Mouse (Mus musculus): ENCODE measurements around the gene Dact2. TPM values are rescaled to one million over a fixed set of nuclear protein-coding genes. Genes with fewer than 3 reads are reported as not detected.

The Dact2 gene
- polyA plus RNA-seq (2015; fragmentation: Nextera tagmentation; extraction: Ambion mirVana) = 4.5 and 5.1 TPM in 2 replicates

DNA sequence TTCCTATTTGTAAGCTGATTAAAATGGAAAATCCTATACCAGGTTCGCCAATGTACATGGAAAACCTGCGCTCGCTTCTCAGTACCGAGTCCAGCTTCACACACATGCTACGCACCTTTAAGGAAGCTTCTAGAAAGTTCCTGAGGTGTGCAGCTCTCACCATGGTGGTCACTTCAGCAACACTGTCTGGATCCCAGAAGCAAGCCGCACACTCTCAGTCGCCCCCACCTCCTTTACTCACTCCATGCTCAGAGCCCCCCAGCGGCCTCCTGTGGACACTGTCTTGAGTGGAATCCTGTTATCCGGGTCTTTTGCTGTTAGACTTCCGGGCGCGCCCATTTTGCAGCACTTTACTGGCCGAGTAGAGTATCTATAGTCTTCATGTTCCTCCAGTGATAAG is at the start of gene Dact2:
Gene Dact2 (minus strand): TSS at position 244 of the 400 bp plus-strand sequence.
- H3K4me2 ChIP-seq (ENCODE audit: low read depth, low read length) = peak within 1 kb of the TSS; percentile 78
- H3K36me3 ChIP-seq (ENCODE audit: control insufficient read depth, insufficient read depth, low read length) = no peaks in the 10 kb centered on the region
- H3K9me3 ChIP-seq (ENCODE audit: control insufficient read depth, low read length) = no peaks in the 10 kb centered on the region
- peak within 1 kb of the TSS; percentile 90 for H3K9ac ChIP-seq (ENCODE audit: low read depth, low read length)
- WGBS = 30% methylated on average over 13 of the region's 13 CpGs
- H3K27ac ChIP-seq (ENCODE audit: low read length) = peak within 1 kb of the TSS; percentile 93
- H3K4me1 ChIP-seq (ENCODE audit: control insufficient read depth, insufficient read depth, low read length) = peaks cover 21% of the 10 kb centered on the region
- H3K4me3 ChIP-seq (ENCODE audit: low read length) = peak within 1 kb of the TSS; percentile 76
- ATAC-seq = peak; percentile 27
- peaks cover 7% of the 10 kb centered on the region for H3K27me3 ChIP-seq (replicated peaks; ENCODE audit: control insufficient read depth, insufficient read depth, low read length)

DNA sequence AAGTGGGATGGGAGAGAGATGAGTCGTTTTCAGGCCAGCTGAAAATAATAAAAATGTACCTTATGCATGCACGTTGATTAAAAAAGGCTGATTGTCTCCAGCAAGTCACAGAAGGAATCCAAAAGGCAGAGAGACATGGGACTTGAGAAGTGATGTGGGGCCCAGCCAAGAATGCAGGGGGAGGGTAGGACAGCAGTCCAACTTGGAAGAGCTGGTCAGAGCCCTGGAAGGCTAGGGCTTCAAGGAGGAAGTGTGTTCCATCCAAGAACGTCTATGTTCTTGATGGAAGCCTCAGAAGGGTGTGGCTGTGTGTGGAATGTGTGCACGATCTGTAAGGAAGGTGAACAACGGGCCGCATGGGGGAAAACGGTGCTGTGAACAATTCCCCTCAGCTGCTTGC is 48.4 kb upstream of the Dact2 start:
- H3K9me3 ChIP-seq (ENCODE audit: control insufficient read depth, low read length) = no peaks in the 10 kb centered on the region
- H3K4me1 ChIP-seq (ENCODE audit: control insufficient read depth, insufficient read depth, low read length) = peaks cover 29% of the 10 kb centered on the region
- no peak overlapping the region for H3K4me2 ChIP-seq (ENCODE audit: low read depth, low read length)
- 46% methylated on average over 7 of the region's 7 CpGs for WGBS
- ATAC-seq = peak; percentile 41; the same call in 1 of the 2 replicates
- no peaks in the 10 kb centered on the region for H3K27me3 ChIP-seq (replicated peaks; ENCODE audit: control insufficient read depth, insufficient read depth, low read length)
- H3K9ac ChIP-seq (ENCODE audit: low read depth, low read length) = no peak overlapping the region
- no peak overlapping the region for H3K4me3 ChIP-seq (ENCODE audit: low read length)
- H3K36me3 ChIP-seq (ENCODE audit: control insufficient read depth, insufficient read depth, low read length) = no peaks in the 10 kb centered on the region
- no peak overlapping the region for H3K27ac ChIP-seq (ENCODE audit: low read length)

DNA sequence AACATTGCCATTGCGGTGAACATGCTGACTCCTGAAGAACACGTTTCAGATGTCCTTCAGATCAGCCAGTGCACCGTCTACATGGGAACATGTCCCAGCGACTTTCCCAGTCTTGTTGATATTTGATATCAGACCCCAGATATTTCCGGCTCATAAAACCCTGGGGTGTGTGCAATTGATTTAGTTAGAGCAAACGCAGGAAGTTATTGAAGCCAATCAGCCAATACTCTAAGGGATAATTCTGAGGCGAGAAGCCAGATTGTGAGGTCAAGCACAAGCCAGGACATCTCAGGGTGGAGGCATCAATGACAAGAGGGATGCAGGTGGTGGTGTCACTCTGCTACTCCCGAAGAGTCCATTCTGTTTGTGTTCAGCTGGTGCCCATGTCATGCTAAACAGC is 46.3 kb upstream of the Dact2 start:
- no peak overlapping the region for H3K9ac ChIP-seq (ENCODE audit: low read depth, low read length)
- no peak for ATAC-seq
- no peak overlapping the region for H3K27ac ChIP-seq (ENCODE audit: low read length)
- no peak overlapping the region for H3K4me2 ChIP-seq (ENCODE audit: low read depth, low read length)
- WGBS = 66% methylated on average over 8 of the region's 8 CpGs
- H3K4me1 ChIP-seq (ENCODE audit: control insufficient read depth, insufficient read depth, low read length) = peaks cover 29% of the 10 kb centered on the region
- no peaks in the 10 kb centered on the region for H3K9me3 ChIP-seq (ENCODE audit: control insufficient read depth, low read length)
- H3K4me3 ChIP-seq (ENCODE audit: low read length) = no peak overlapping the region
- H3K36me3 ChIP-seq (ENCODE audit: control insufficient read depth, insufficient read depth, low read length) = no peaks in the 10 kb centered on the region
- H3K27me3 ChIP-seq (replicated peaks; ENCODE audit: control insufficient read depth, insufficient read depth, low read length) = no peaks in the 10 kb centered on the region

DNA sequence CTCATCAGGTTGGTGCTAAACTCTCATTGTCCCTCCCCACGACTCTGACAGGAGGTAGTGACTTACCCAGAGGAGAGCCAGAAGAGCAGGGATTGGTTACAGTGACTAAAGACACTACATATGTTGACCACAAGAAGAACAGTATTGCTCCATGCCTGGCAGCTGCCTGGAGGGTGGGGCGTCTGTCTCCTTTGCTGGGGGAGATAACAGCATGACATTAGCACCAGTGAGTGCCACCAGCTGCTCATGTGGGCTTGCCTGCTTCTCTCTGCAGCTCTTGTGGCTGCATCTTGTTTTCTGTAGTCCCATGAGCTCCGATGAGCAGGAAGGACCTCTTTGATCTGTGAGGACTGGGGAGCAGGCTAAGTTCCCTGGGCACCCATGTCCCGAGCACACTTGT is 45.5 kb upstream of the Dact2 start:
- Histone ChIP-seq H3K9ac (ENCODE audit: low read depth, low read length) (no peak overlapping the region), H3K9me3 (ENCODE audit: control insufficient read depth, low read length) (no peaks in the 10 kb centered on the region), H3K36me3 (ENCODE audit: control insufficient read depth, insufficient read depth, low read length) (no peaks in the 10 kb centered on the region), H3K4me1 (ENCODE audit: control insufficient read depth, insufficient read depth, low read length) (peaks cover 30% of the 10 kb centered on the region), H3K27ac (ENCODE audit: low read length) (no peak overlapping the region), H3K27me3 (replicated peaks; ENCODE audit: control insufficient read depth, insufficient read depth, low read length) (no peaks in the 10 kb centered on the region), H3K4me2 (ENCODE audit: low read depth, low read length) (no peak overlapping the region), H3K4me3 (ENCODE audit: low read length) (no peak overlapping the region)
- WGBS = 60% methylated on average over 4 of the region's 4 CpGs
- peak; percentile 55; the same call in 1 of the 2 replicates for ATAC-seq

DNA sequence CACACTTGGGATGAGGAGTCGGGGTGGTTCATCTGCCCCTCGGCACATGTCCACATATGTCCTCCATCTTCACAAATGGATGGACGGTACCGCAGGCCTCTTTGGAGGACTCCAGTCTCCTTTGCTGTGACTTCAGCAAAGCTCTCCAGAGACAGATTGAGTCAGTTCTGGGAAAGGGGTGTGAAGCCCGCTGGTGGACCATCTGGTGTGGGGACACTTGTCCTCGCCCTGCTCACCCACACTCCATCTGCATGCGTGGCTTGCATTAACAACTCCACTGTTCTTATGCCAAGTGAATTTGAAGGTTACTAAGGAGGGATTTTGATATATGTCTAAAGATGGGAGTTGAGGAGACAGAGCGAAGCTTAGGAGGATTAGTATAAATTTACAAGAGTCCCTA is 43.8 kb upstream of the Dact2 start:
- H3K4me3 ChIP-seq (ENCODE audit: low read length) = no peak overlapping the region
- H3K9ac ChIP-seq (ENCODE audit: low read depth, low read length) = no peak overlapping the region
- no peak overlapping the region for H3K4me2 ChIP-seq (ENCODE audit: low read depth, low read length)
- H3K27me3 ChIP-seq (replicated peaks; ENCODE audit: control insufficient read depth, insufficient read depth, low read length) = no peaks in the 10 kb centered on the region
- H3K9me3 ChIP-seq (ENCODE audit: control insufficient read depth, low read length) = no peaks in the 10 kb centered on the region
- H3K36me3 ChIP-seq (ENCODE audit: control insufficient read depth, insufficient read depth, low read length) = no peaks in the 10 kb centered on the region
- no peak overlapping the region for H3K27ac ChIP-seq (ENCODE audit: low read length)
- ATAC-seq = no peak
- 90% methylated on average over 8 of the region's 8 CpGs for WGBS
- H3K4me1 ChIP-seq (ENCODE audit: control insufficient read depth, insufficient read depth, low read length) = peaks cover 24% of the 10 kb centered on the region

DNA sequence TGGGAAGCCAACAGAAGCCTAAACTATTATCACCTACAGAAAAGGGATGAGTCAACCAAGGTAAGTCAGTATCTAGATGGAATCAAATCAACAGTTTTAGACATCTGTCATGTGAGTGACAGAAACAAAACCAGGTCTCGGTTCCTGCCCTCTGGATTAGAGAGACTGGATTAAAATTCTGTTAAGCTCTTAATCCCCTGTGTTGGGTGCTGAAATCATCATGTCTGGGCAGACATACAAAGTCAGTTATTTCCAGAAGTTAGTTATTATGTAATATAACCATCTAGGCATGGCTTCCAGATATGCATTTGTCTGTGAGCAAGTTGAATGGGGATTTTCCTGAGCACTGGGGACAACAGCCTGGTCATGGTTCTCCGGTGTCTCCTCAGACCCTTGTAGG is 42.2 kb upstream of the Dact2 start:
- no peak overlapping the region for H3K27ac ChIP-seq (ENCODE audit: low read length)
- WGBS = 91% methylated on average over 2 of the region's 2 CpGs
- no peak overlapping the region for H3K4me3 ChIP-seq (ENCODE audit: low read length)
- H3K27me3 ChIP-seq (replicated peaks; ENCODE audit: control insufficient read depth, insufficient read depth, low read length) = no peaks in the 10 kb centered on the region
- no peak for ATAC-seq
- H3K4me1 ChIP-seq (ENCODE audit: control insufficient read depth, insufficient read depth, low read length) = peaks cover 19% of the 10 kb centered on the region; the same call in 1 of the 2 replicates
- H3K9me3 ChIP-seq (ENCODE audit: control insufficient read depth, low read length) = no peaks in the 10 kb centered on the region
- H3K4me2 ChIP-seq (ENCODE audit: low read depth, low read length) = no peak overlapping the region
- no peaks in the 10 kb centered on the region for H3K36me3 ChIP-seq (ENCODE audit: control insufficient read depth, insufficient read depth, low read length)
- H3K9ac ChIP-seq (ENCODE audit: low read depth, low read length) = no peak overlapping the region

DNA sequence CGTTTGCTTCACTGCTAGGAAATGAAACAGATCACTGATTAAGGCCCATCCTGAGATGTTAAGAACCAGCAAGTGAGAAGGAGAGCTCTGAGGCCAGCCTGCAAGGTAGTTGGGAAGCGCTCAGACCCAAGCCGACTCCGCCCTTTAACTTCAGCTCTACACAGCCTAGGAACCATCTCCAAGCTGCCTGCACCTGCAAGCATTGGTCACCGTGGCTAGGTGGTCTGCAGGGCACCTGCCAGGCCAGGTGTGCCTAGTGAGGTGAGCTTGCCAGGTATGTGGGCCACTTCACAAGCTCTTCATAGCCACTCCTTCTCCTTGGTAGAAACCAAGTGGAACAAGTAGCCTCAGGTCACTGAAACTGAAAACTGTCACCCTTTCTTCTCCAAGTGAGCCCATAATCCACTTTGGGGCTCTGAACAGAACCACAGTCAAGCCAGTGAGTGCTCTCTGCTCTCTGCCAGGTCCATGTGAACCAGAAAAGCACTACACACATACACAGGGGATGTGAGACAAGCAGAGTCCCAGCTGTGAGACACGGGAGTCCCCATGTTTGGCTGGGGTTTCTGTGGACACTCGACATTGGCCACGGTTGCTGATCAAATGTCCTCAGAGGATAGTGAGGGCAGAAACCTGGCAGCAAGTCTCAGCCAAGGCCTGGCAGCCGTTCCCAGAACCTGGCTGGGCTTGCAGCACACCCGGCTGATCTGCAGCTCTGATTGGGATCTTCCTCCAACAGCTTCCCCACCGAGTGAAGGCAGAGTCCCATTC is 40.3 kb upstream of the Dact2 start:
- ATAC-seq = no peak
- Histone ChIP-seq H3K27ac (ENCODE audit: low read length) (peak overlapping the region; percentile 53; the same call in 1 of the 2 replicates), H3K4me3 (ENCODE audit: low read length) (no peak overlapping the region), H3K27me3 (replicated peaks; ENCODE audit: control insufficient read depth, insufficient read depth, low read length) (no peaks in the 10 kb centered on the region), H3K9ac (ENCODE audit: low read depth, low read length) (no peak overlapping the region), H3K4me1 (ENCODE audit: control insufficient read depth, insufficient read depth, low read length) (peaks cover 12% of the 10 kb centered on the region; the same call in 1 of the 2 replicates), H3K9me3 (ENCODE audit: control insufficient read depth, low read length) (no peaks in the 10 kb centered on the region), H3K4me2 (ENCODE audit: low read depth, low read length) (no peak overlapping the region), H3K36me3 (ENCODE audit: control insufficient read depth, insufficient read depth, low read length) (no peaks in the 10 kb centered on the region)
- WGBS = 58% methylated on average over 11 of the region's 11 CpGs

DNA sequence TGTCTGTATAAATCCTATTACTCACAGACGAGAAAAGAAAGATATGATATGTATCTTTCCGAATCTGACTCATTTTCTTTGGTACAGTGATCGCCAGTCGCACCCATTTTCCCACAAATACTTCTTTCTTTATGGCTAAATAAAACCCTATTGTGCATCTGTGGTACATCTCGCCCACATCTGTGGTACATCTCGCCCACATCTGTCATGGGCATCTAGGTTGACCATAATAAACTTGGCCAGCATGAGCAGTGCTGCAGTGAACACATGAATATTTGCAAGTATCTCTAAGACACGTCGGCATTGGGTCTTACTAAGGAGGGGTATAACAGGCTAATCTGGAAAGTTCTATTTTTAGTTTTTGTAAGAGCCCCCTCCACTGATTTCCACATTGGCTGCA is 38.5 kb upstream of the Dact2 start:
- ATAC-seq = no peak
- Histone ChIP-seq H3K36me3 (ENCODE audit: control insufficient read depth, insufficient read depth, low read length) (no peaks in the 10 kb centered on the region), H3K4me3 (ENCODE audit: low read length) (no peak overlapping the region), H3K4me2 (ENCODE audit: low read depth, low read length) (no peak overlapping the region), H3K27ac (ENCODE audit: low read length) (no peak overlapping the region), H3K4me1 (ENCODE audit: control insufficient read depth, insufficient read depth, low read length) (peaks cover 9% of the 10 kb centered on the region; the same call in 1 of the 2 replicates), H3K9me3 (ENCODE audit: control insufficient read depth, low read length) (no peaks in the 10 kb centered on the region), H3K27me3 (replicated peaks; ENCODE audit: control insufficient read depth, insufficient read depth, low read length) (no peaks in the 10 kb centered on the region), H3K9ac (ENCODE audit: low read depth, low read length) (no peak overlapping the region)
- WGBS = 90% methylated on average over 8 of the region's 8 CpGs

DNA sequence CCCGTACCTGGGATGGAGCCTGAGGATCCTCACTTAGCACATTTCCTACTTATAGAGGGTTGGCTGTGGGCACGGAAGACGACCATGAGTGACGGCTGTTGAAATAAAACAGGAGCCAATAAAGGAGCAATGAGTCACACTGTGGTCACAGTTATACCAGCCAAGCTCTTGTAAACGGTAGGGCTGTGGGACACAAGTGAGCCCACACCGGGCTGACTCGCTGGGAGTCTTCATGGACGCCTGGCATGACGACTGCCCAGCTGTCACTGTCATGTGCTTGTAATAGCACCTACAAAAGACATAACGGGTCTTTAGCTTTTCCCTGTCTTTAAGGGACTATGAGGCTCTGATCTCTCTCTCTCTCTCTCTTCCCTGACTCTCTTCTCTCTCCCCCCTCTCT is 35.9 kb upstream of the Dact2 start:
- no peaks in the 10 kb centered on the region for H3K36me3 ChIP-seq (ENCODE audit: control insufficient read depth, insufficient read depth, low read length)
- no peak overlapping the region for H3K9ac ChIP-seq (ENCODE audit: low read depth, low read length)
- no peak overlapping the region for H3K4me3 ChIP-seq (ENCODE audit: low read length)
- no peak for ATAC-seq
- H3K9me3 ChIP-seq (ENCODE audit: control insufficient read depth, low read length) = no peaks in the 10 kb centered on the region
- H3K27ac ChIP-seq (ENCODE audit: low read length) = no peak overlapping the region
- H3K4me1 ChIP-seq (ENCODE audit: control insufficient read depth, insufficient read depth, low read length) = peaks cover 12% of the 10 kb centered on the region
- WGBS = 80% methylated on average over 10 of the region's 10 CpGs
- no peak overlapping the region for H3K4me2 ChIP-seq (ENCODE audit: low read depth, low read length)
- no peaks in the 10 kb centered on the region for H3K27me3 ChIP-seq (replicated peaks; ENCODE audit: control insufficient read depth, insufficient read depth, low read length)
